Mouse (Mus musculus): ENCODE measurements around the gene Ube2k. TPM values are rescaled to one million over a fixed set of nuclear protein-coding genes. Genes with fewer than 3 reads are reported as not detected.

The Ube2k gene
- polyA plus RNA-seq, 1 experiment from 2014 or later = 142 TPM

DNA sequence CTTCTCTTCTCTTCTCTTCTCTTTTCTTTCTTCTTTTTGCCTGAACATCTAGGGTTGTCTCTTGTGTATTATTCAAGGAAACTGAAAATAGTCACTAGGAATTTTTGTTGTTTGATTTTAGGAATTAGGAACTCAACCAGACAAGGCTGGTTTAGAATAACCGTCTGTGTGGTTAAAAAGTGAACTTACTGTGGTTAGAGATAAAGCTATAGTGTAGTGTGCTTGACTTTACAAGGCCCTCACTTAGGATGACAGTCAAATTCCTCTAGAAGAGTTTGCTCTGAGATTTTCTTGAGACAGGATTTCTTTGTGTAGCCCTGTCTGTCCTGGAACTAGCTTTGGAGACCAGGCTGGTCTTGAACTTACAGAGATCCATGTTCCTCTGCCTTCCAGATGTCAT, 53.2 kb downstream of the Ube2k start:
- no peaks in the 10 kb centered on the region for H3K9me3 ChIP-seq (ENCODE audit: control insufficient read depth, low read length)
- 94% methylated on average over 1 of the region's 1 CpGs for WGBS
- ATAC-seq (replicated peaks; ENCODE audit: low FRiP score) = no peak
- no peaks in the 10 kb centered on the region for H3K27me3 ChIP-seq (ENCODE audit: control insufficient read depth, insufficient read depth, low read length)
- H3K27ac ChIP-seq (ENCODE audit: low read depth, low read length) = no peak overlapping the region
- H3K36me3 ChIP-seq (ENCODE audit: control insufficient read depth, insufficient read depth, low read length) = peaks cover 6% of the 10 kb centered on the region; the same call in 1 of the 2 replicates
- no peaks in the 10 kb centered on the region for H3K4me1 ChIP-seq (replicated peaks; ENCODE audit: control insufficient read depth, insufficient read depth, low read length)
- DNase-seq (ENCODE audit: low spot score) = no peak
- no peak overlapping the region for H3K4me3 ChIP-seq (ENCODE audit: low read depth, low read length)
- H3K9ac ChIP-seq (ENCODE audit: low read length) = no peak overlapping the region
- no peak overlapping the region for H3K4me2 ChIP-seq (ENCODE audit: low read depth, low read length, severe bottlenecking)

DNA sequence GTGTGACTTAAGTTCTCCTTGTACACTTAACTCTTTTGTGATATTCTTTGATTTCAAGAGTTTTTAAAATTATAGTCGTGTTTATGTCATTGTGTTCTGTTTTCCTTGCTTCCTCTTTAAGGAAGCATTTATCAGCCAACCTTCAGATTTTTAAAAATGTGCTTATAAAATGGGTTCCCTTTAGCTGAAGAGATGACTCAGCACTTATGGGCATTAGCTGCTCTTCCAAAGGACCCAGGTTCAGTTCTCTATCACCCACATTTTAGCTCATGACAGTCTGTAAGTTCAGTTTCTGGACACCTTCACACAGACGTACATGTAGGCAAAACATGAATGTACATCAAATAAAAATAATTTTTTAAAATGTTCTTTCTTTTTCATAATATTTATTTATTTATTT, 55.4 kb downstream of the Ube2k start:
- no peaks in the 10 kb centered on the region for H3K27me3 ChIP-seq (ENCODE audit: control insufficient read depth, insufficient read depth, low read length)
- WGBS = 87% methylated on average over 2 of the region's 2 CpGs
- H3K36me3 ChIP-seq (ENCODE audit: control insufficient read depth, insufficient read depth, low read length) = peaks cover 6% of the 10 kb centered on the region; the same call in 1 of the 2 replicates
- ATAC-seq (replicated peaks; ENCODE audit: low FRiP score) = no peak
- DNase-seq (ENCODE audit: low spot score) = no peak
- no peak overlapping the region for H3K9ac ChIP-seq (ENCODE audit: low read length)
- H3K4me1 ChIP-seq (replicated peaks; ENCODE audit: control insufficient read depth, insufficient read depth, low read length) = no peaks in the 10 kb centered on the region
- H3K4me2 ChIP-seq (ENCODE audit: low read depth, low read length, severe bottlenecking) = no peak overlapping the region
- no peak overlapping the region for H3K4me3 ChIP-seq (ENCODE audit: low read depth, low read length)
- no peak overlapping the region for H3K27ac ChIP-seq (ENCODE audit: low read depth, low read length)
- no peaks in the 10 kb centered on the region for H3K9me3 ChIP-seq (ENCODE audit: control insufficient read depth, low read length)

DNA sequence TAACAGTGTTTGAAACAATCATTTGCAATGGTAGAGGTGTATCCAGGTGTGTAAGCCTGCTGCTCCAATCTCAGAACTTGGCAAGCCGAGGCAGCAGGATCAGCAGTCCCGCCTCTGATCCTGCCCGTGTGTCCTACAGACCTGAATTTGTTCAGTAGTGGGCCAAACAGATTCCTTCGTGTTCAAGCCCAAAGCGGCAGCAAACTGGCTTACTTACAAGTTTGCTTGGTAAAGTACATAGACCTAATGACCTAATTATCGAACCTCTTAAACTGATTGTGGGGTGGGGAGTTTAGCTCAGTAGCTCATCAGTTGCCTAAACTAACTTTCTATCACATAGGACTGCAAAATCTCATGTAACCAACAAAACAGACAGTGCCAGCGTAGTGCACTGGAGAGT, 62.6 kb downstream of the Ube2k start:
- Histone ChIP-seq H3K9ac (ENCODE audit: low read length) (no peak overlapping the region), H3K27ac (ENCODE audit: low read depth, low read length) (no peak overlapping the region), H3K27me3 (ENCODE audit: control insufficient read depth, insufficient read depth, low read length) (no peaks in the 10 kb centered on the region), H3K36me3 (ENCODE audit: control insufficient read depth, insufficient read depth, low read length) (peaks cover 3% of the 10 kb centered on the region; the same call in 1 of the 2 replicates), H3K4me3 (ENCODE audit: low read depth, low read length) (no peak overlapping the region), H3K4me2 (ENCODE audit: low read depth, low read length, severe bottlenecking) (no peak overlapping the region), H3K4me1 (replicated peaks; ENCODE audit: control insufficient read depth, insufficient read depth, low read length) (no peaks in the 10 kb centered on the region), H3K9me3 (ENCODE audit: control insufficient read depth, low read length) (no peaks in the 10 kb centered on the region)
- ATAC-seq (replicated peaks; ENCODE audit: low FRiP score) (no peak), DNase-seq (ENCODE audit: low spot score) (no peak)
- WGBS = 93% methylated on average over 7 of the region's 7 CpGs

DNA sequence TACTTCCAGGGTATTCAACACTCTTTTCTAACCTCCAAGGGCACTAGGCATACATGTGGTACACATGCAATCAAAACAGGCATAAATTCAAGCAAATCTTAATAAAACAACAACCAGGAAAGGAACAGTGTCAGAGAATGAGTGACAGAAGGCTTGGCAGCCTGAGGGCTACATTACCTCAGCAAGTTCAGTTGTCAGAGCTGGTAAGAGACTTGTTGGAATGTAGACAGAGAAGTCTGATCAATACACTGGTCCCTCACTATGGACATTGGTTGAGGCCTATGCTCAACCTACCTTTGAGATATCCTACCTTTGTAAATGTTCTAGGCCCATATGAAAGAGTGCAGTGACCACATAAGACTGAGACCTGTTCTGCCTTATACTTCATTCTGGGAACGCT, 69.8 kb downstream of the Ube2k start:
- Histone ChIP-seq H3K36me3 (ENCODE audit: control insufficient read depth, insufficient read depth, low read length) (no peaks in the 10 kb centered on the region), H3K4me1 (replicated peaks; ENCODE audit: control insufficient read depth, insufficient read depth, low read length) (no peaks in the 10 kb centered on the region)
- 95% methylated on average over 1 of the region's 1 CpGs for WGBS

DNA sequence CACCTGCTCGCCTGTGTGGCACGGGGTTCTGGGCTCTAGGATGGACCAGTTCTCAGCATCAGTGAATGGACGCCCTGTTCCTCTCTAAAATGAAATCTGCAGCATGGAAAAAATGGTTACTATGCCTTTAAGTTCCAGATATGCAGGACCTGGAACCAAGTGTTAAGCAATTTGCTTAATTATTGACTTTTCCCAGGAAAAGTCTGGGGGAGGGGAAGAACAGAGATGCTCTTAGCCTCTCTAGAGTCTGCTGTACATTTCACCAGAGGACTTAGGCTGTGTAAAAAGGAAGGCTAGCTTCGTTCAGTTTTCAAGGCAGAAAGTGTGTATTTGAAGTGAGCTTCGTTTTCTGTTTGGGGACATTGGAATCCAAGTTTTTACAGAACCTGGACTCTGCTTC, 72.7 kb downstream of the Ube2k start:
- peaks cover 5% of the 10 kb centered on the region; the same call in 1 of the 2 replicates for H3K36me3 ChIP-seq (ENCODE audit: control insufficient read depth, insufficient read depth, low read length)
- WGBS = 89% methylated on average over 5 of the region's 5 CpGs

More for the DNA sequence above, 69.8 kb downstream of the Ube2k start:
- ATAC-seq (replicated peaks; ENCODE audit: low FRiP score) = no peak
- no peak for DNase-seq (ENCODE audit: low spot score)
- no peak overlapping the region for H3K4me3 ChIP-seq (ENCODE audit: low read depth, low read length)
- H3K4me2 ChIP-seq (ENCODE audit: low read depth, low read length, severe bottlenecking) = no peak overlapping the region
- no peaks in the 10 kb centered on the region for H3K9me3 ChIP-seq (ENCODE audit: control insufficient read depth, low read length)
- H3K9ac ChIP-seq (ENCODE audit: low read length) = no peak overlapping the region
- H3K27ac ChIP-seq (ENCODE audit: low read depth, low read length) = no peak overlapping the region
- no peaks in the 10 kb centered on the region for H3K27me3 ChIP-seq (ENCODE audit: control insufficient read depth, insufficient read depth, low read length)

DNA sequence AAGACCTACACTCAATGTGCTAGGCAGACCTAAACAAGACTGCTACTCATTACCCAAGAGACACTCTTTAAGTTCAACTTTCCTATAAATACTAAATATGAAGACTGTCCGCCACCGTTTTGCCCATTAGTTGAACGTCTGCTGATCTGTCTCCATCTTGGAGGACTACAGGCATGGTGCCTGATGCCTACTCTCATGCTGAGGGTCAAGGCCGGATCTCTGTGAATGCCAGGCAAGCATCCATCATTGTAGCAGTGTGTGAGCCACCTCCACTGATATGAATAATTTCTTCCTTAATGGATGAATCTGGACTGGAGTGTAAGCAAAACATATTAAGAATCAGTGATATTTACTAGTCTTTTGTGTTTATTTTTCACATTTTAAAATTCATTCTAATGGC, 73.5 kb downstream of the Ube2k start:
- Histone ChIP-seq H3K9me3 (ENCODE audit: control insufficient read depth, low read length) (no peaks in the 10 kb centered on the region), H3K27ac (ENCODE audit: low read depth, low read length) (no peak overlapping the region), H3K4me2 (ENCODE audit: low read depth, low read length, severe bottlenecking) (no peak overlapping the region), H3K27me3 (ENCODE audit: control insufficient read depth, insufficient read depth, low read length) (no peaks in the 10 kb centered on the region), H3K4me1 (replicated peaks; ENCODE audit: control insufficient read depth, insufficient read depth, low read length) (no peaks in the 10 kb centered on the region), H3K4me3 (ENCODE audit: low read depth, low read length) (no peak overlapping the region), H3K36me3 (ENCODE audit: control insufficient read depth, insufficient read depth, low read length) (peaks cover 10% of the 10 kb centered on the region; the same call in 1 of the 2 replicates), H3K9ac (ENCODE audit: low read length) (no peak overlapping the region)
- WGBS = 92% methylated on average over 4 of the region's 4 CpGs
- DNase-seq (ENCODE audit: low spot score) = no peak
- no peak for ATAC-seq (replicated peaks; ENCODE audit: low FRiP score)

More for the DNA sequence above, 72.7 kb downstream of the Ube2k start:
- DNase-seq (ENCODE audit: low spot score) (no peak), ATAC-seq (replicated peaks; ENCODE audit: low FRiP score) (no peak)
- Histone ChIP-seq H3K4me1 (replicated peaks; ENCODE audit: control insufficient read depth, insufficient read depth, low read length) (no peaks in the 10 kb centered on the region), H3K4me2 (ENCODE audit: low read depth, low read length, severe bottlenecking) (no peak overlapping the region), H3K27ac (ENCODE audit: low read depth, low read length) (no peak overlapping the region), H3K9ac (ENCODE audit: low read length) (no peak overlapping the region), H3K4me3 (ENCODE audit: low read depth, low read length) (no peak overlapping the region), H3K9me3 (ENCODE audit: control insufficient read depth, low read length) (no peaks in the 10 kb centered on the region), H3K27me3 (ENCODE audit: control insufficient read depth, insufficient read depth, low read length) (no peaks in the 10 kb centered on the region)

DNA sequence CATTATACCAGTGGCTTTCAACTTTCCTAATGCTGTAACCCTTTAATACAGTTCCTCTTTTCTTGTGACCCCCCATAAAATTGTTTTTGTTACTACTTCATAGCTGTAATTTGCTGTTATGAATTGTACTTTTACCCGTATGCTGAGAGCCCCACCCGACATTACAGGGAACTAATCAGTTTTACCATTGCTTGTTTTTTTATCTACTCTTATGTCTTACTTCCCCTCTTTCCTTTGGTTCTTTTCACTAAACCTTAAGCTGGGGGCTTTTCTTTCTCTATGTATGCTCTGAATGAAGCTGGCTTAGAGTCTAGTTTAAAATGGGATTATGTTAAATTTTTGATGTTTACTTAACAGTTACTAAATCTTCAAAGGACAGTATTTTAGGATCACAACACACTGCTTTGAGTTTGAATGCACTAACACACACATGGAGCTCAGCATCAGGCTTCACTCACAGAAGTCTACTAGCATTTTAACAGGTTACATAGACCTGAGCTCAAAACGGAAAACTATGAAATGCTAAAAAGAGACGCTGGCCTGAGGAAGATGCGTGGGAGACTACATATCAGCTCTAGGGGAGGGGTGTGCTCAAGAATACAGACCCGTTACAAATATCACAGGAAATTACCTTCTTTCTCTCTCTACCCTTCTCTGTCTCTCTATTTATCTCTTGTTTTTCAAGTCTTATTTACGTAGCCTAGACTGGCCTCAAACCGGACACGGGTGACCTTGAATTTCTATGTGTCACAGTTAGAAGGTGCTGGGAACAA, 76.3 kb downstream of the Ube2k start:
- H3K4me1 ChIP-seq (replicated peaks; ENCODE audit: control insufficient read depth, insufficient read depth, low read length) = no peaks in the 10 kb centered on the region
- H3K27ac ChIP-seq (ENCODE audit: low read depth, low read length) = no peak overlapping the region
- no peak overlapping the region for H3K9ac ChIP-seq (ENCODE audit: low read length)
- no peak for ATAC-seq (replicated peaks; ENCODE audit: low FRiP score)
- no peak for DNase-seq (ENCODE audit: low spot score)
- H3K4me2 ChIP-seq (ENCODE audit: low read depth, low read length, severe bottlenecking) = no peak overlapping the region
- no peaks in the 10 kb centered on the region for H3K27me3 ChIP-seq (ENCODE audit: control insufficient read depth, insufficient read depth, low read length)
- 91% methylated on average over 9 of the region's 9 CpGs for WGBS
- H3K4me3 ChIP-seq (ENCODE audit: low read depth, low read length) = no peak overlapping the region
- H3K9me3 ChIP-seq (ENCODE audit: control insufficient read depth, low read length) = no peaks in the 10 kb centered on the region
- H3K36me3 ChIP-seq (ENCODE audit: control insufficient read depth, insufficient read depth, low read length) = peaks cover 15% of the 10 kb centered on the region; the same call in 1 of the 2 replicates

DNA sequence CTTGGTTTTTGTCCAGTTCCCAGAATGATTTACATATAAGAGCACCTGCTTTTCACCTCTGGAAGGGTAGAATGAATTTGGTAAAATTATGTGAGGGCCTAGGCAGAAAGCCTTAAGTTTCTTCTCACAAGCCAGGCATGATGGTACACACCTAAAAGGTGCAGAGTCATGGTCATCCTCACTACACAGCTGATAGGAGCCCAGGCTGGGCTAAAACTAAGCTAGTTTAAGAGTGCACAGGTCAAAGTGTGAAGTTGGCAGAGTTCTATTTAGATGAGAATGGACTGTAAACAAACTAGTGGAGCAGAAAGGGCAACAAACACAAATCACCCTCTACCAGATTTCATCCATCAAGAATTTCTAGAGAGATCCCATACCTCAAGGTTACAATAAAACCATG, 87.3 kb downstream of the Ube2k start:
- ATAC-seq (replicated peaks; ENCODE audit: low FRiP score) = no peak
- H3K4me1 ChIP-seq (replicated peaks; ENCODE audit: control insufficient read depth, insufficient read depth, low read length) = no peaks in the 10 kb centered on the region
- no peak overlapping the region for H3K9ac ChIP-seq (ENCODE audit: low read length)
- no peak overlapping the region for H3K27ac ChIP-seq (ENCODE audit: low read depth, low read length)
- no peak for DNase-seq (ENCODE audit: low spot score)
- no peaks in the 10 kb centered on the region for H3K27me3 ChIP-seq (ENCODE audit: control insufficient read depth, insufficient read depth, low read length)
- no peak overlapping the region for H3K4me3 ChIP-seq (ENCODE audit: low read depth, low read length)
- H3K9me3 ChIP-seq (ENCODE audit: control insufficient read depth, low read length) = no peaks in the 10 kb centered on the region
- no peak overlapping the region for H3K4me2 ChIP-seq (ENCODE audit: low read depth, low read length, severe bottlenecking)
- H3K36me3 ChIP-seq (ENCODE audit: control insufficient read depth, insufficient read depth, low read length) = no peaks in the 10 kb centered on the region; the same call in 1 of the 2 replicates

DNA sequence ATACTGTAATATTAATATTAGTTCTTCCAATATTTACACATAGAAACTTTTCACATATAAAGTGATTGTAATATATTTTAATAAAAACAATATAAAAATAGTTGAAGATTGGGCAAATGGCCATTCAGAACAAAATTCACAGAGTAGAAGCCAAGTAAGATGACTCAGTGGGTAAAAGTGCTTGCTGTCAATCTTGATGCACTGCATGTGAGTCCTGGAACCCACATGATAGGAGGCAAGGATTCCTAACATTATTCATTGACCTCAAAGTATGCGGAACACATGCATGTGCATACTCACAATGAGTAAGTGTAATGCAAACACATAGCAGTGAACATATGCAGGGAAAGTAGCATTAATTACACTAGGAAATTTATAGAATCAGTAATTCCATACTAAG, 101.9 kb downstream of the Ube2k start:
- no peaks in the 10 kb centered on the region for H3K4me1 ChIP-seq (replicated peaks; ENCODE audit: control insufficient read depth, insufficient read depth, low read length)
- ATAC-seq (replicated peaks; ENCODE audit: low FRiP score) = no peak
- H3K9ac ChIP-seq (ENCODE audit: low read length) = no peak overlapping the region
- peaks cover 4% of the 10 kb centered on the region; the same call in 1 of the 2 replicates for H3K36me3 ChIP-seq (ENCODE audit: control insufficient read depth, insufficient read depth, low read length)
- 98% methylated on average over 1 of the region's 1 CpGs for WGBS
- no peak overlapping the region for H3K27ac ChIP-seq (ENCODE audit: low read depth, low read length)
- no peak overlapping the region for H3K4me2 ChIP-seq (ENCODE audit: low read depth, low read length, severe bottlenecking)
- no peak overlapping the region for H3K4me3 ChIP-seq (ENCODE audit: low read depth, low read length)
- no peak for DNase-seq (ENCODE audit: low spot score)
- no peaks in the 10 kb centered on the region for H3K27me3 ChIP-seq (ENCODE audit: control insufficient read depth, insufficient read depth, low read length)
- H3K9me3 ChIP-seq (ENCODE audit: control insufficient read depth, low read length) = no peaks in the 10 kb centered on the region

All from forebrain, embryonic 11.5 days (tissue).